Mouse (Mus musculus) large intestine, adult 2 months (tissue): ENCODE measurements around the gene Haus7. TPM values are rescaled to one million over a fixed set of nuclear protein-coding genes. Genes with fewer than 3 reads are reported as not detected.

ENCODE experiments used
- DNase-seq: peaks from one replicate; pipeline ENCODE4 v3.0.0-alpha.2; 2012; ENCODE audit warnings: low read depth, low spot score
- WGBS: fragments of 180-500 bp; shearing (Covaris S2); methylation state at CpG from one replicate; pipeline ENCODE4 v1.1.7; 2018; 5-methylcytosine and 5-hydroxymethylcytosine counted together
- polyA plus RNA-seq: library from polyadenylated mRNA; depleted of rRNA; stranded (reverse); fragments of >200 nt; gene quantifications from 2 replicates; pipeline ENCODE4 v1.2.3, GENCODE M21; 2012; rRNA removed

Gene Haus7
- 16.3 and 18.2 TPM in 2 replicates for polyA plus RNA-seq

- DNase-seq = peak; percentile 62
- WGBS = 20% methylated on average over 26 of the region's 26 CpGs
These were observed at the start of gene Haus7 for GRCm38 (mm10) chrX:73458877-73459392. Gene Haus7 (minus strand): TSS chrX:73459044.

DNA sequence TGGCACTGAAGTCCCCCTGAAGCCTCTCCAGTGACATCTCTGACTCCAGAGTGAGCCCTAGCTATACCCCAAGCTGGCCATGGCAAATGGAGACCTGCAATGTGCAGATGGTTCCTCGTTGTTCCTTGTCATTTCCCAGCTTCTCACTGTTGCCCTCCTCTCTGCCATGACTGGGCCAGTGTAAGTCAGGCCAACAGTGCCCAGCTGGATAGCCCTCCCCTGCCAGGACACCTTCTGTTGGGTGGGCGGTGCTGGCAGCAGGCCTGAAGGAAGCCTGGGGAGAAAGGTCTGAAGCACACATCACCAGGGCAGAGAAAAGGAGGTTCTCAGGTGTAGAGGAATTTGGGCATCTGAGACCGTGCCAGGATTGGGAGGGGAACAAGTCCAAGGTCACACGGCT lies 47.7 kb upstream of the Haus7 start:
- no peak for DNase-seq
- WGBS = 78% methylated on average over 4 of the region's 4 CpGs

DNA sequence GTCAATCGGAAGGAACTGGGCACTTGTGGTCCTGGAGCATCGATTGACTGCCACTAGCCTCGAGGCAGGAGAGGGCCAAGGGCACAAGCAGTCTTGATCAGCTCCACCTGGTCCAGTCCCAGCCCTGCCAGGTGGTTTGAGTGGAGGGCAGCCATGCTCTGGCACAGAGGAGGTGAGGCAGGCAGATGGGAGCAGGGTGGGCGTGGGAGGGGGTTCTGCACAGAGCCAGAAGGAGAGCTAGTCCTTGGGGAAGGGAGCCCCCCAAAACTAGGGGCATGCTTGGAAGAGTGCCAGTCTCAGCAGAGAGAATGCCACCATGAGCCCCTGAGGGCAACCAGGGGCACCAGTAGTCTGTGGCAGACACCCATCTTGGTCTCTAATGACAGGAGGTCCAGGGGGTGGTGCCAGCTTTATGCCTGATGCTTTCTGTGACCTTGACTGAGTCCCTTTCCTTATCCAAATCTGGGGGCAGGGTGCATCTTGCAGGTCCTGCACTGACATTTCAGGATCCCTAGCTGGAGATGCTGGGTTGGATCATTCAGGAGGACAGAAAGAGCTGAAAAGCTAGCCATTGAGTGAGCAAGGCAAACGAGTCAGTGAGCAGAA lies 46.4 kb upstream of the Haus7 start:
- 69% methylated on average over 5 of the region's 5 CpGs for WGBS
- DNase-seq = no peak

DNA sequence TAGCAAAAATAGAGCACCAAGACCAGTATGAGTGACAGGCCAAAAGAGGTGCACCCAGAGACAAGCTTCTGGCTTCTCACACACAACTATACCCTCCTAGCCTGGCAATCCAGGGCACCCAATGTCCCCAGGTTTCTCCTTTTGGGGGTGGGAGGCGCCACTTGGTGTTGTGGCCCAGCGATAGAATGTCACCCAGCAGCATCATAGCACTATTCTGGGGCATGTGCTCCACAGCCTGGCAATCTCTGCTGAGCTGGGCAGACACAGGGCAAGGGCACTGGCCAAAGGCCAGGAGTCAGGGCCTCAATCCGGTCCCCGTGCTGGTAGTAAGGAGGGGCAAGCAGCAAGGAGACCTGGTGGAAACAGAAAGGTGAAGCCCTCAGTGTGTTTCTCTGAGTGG lies 37.9 kb upstream of the Haus7 start:
- no peak for DNase-seq
- 75% methylated on average over 4 of the region's 4 CpGs for WGBS

DNA sequence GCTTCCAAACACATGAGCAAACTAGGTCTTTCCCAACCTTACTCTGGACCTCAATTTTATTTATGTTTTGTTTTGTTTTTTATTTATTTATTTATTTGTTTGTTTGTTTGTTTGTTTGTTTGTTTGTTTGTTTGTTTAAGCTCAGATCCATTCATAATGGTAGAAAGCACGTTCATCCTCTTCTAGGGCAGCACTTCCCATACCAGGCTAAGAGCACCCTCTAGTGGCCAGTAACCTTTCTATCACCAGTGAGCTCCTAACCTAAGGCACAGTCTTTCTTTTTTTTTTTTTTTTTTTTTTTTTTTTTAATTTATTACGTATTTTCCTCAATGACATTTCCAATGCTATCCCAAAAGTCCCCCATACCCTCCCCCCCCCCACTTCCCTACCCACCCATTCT lies 34.7 kb upstream of the Haus7 start:
- peak; percentile 13 for DNase-seq
- WGBS = 7% methylated on average over 1 of the region's 2 CpGs

DNA sequence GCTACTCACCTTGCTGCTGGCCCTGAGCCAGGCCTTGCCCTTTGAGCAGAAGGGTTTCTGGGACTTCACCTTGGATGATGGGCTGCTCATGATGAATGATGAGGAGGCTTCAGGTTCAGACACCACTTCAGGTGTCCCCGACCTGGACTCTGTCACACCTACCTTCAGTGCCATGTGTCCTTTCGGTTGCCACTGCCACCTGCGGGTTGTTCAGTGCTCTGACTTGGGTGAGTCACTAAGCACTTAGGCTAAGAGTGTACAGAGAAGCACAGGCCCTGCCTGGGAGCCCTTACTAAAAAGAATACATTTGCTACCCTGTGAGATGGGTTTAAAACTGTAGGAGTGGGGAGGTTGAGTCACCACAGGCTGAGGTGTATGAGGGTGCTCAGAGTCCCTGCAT lies 32.0 kb upstream of the Haus7 start:
- DNase-seq = no peak
- 39% methylated on average over 3 of the region's 3 CpGs for WGBS

DNA sequence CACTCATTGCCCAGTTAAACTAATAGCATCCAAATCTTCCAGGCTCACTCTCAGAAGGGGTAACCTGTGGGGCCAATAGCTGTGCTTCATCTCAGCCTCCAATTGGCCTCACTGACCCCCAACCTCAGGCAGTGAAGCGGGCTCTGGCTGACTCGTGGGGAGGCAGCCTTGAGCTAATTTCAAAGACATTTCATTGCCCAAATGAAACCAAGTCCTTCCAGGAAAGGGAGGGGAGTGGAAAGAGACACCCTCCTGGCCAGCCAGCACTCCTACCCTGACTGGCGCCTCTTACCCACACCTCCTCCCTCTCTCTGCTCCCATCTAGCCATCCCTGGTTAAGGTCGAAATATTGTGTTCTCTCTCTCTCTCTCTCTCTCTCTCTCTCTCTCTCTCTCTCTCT lies 31.3 kb upstream of the Haus7 start:
- WGBS = 51% methylated on average over 4 of the region's 4 CpGs

GRCm38 (mm10) chrX:73486920-73487319 lies 28.1 kb upstream of the Haus7 start:
- 69% methylated on average over 5 of the region's 5 CpGs for WGBS

More for the DNA sequence above, 31.3 kb upstream of the Haus7 start:
- no peak for DNase-seq

DNA sequence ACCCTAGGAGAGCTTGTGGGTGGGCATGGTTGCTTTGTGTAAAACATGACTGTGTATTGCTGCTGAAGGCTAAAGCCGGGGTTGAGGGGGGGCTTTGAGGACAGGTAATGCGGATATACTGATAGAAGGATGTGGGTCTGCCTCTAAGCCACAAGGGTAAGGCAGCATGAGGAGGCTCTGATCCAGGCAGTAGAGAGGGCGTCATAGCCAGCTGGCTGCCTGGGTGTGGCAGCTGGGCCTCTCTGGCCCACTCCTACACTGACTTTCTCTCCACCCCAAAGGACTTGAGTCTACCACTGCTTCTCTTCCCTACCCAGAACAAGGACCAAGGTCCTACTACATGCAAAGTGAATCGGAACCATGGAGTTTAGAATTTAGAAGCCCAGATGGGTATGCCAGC lies 26.0 kb upstream of the Haus7 start:
- 83% methylated on average over 4 of the region's 4 CpGs for WGBS
- no peak for DNase-seq

More at GRCm38 (mm10) chrX:73486920-73487319, 28.1 kb upstream of the Haus7 start:
- no peak for DNase-seq

DNA sequence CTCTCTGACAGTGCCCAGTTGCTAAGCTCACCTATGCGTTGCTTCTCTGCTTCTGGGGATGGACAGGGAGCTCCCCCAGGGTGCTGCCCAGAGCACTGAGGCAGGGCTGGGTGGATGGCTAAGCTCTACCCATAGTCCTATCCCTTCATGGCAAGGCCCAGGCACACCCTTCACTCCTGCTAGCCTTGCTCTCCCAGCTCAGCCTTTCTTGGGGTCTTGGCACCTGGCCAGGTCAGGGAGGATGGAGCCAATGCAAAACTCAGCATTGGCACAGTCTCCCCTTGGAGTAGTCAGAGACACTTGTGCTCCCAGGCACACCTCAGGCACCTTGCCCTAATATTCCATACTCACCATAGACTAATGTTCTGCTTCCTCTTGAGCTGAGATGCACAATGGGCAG lies 25.2 kb upstream of the Haus7 start:
- no peak for DNase-seq
- whole genome bisulfite sequencing = 69% methylated on average over 1 of the region's 1 CpGs

GRCm38 (mm10) chrX:73483484-73483810 lies 24.6 kb upstream of the Haus7 start, which contains the start of gene Bgn:
Gene Bgn (plus strand): TSS chrX:73483602.
- no peak for DNase-seq
- 30% methylated on average over 11 of the region's 14 CpGs for WGBS

DNA sequence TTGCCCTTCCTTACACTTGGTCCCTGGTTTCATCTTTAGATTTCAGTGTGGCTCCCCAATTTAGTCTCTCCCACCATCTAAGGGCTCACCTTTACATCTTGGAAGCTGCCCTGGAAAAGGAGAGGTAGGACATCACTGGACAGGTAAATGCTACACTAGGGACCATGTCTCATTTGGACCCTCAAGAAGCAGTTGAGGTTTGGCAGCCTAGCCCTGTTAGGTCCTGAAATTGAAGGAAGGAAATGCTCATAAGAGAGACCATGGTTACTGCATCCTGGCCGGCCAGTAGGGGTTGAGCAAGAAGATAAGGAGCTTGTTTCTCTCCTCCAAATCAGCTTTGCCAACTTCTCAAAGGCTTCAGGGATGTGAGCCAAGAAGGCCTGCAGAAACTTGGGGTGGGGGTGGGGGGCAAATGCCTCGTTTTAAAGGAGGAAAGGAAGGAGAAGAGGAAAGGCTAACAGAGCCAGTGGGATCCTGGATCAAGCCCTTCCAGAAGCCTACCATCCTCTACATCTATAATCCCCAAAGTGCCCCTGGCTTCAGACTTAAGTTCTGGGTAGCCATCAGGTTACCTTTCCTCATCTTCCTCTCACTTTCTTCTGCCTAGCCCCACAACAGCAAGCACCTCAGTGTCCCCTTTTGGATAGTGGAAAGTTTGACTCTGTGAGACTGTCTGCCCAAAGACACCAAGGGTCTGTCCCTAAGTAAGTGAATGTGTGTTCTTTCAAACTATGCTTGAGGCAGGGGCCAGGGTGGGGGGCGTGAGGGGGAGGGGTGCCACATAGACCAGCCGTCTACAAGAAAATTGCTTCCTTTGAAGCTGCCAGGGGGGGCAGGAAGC lies 24.0 kb upstream of the Haus7 start:
- 35% methylated on average over 4 of the region's 4 CpGs for WGBS
- DNase-seq = no peak

DNA sequence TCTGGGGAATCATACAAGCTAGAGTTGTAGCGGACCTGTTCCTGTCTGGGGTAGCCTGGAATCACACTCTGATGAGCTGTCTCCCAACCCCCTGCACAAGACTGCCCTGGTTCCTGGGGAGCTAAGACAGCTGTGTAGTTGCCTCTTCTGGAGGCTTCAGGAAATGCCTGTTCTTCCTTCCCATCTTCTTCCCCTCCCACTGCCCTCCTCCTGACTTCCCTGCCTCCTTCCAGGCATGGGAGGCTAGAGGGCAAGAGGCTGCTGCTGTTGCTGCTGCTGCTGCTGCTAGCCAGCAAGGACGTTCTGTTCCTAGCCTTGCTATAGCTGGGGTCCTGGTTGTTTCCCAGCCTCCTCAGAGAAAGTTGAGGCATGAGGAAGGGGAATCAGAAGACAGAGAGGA lies 21.5 kb upstream of the Haus7 start:
- WGBS = 51% methylated on average over 2 of the region's 2 CpGs
- no peak for DNase-seq

GRCm38 (mm10) chrX:73479656-73480055 lies 20.8 kb upstream of the Haus7 start:
- DNase-seq = no peak

- no peak for DNase-seq
- 72% methylated on average over 2 of the region's 2 CpGs for WGBS
These were observed 18.7 kb upstream of the Haus7 start for GRCm38 (mm10) chrX:73477500-73477899.

- 46% methylated on average over 2 of the region's 2 CpGs for WGBS
These were observed 17.8 kb upstream of the Haus7 start for GRCm38 (mm10) chrX:73476621-73477020.

GRCm38 (mm10) chrX:73475658-73476256 lies 16.9 kb upstream of the Haus7 start:
- WGBS = 88% methylated on average over 1 of the region's 1 CpGs
- no peak for DNase-seq

More at GRCm38 (mm10) chrX:73476621-73477020, 17.8 kb upstream of the Haus7 start:
- no peak for DNase-seq

GRCm38 (mm10) chrX:73474340-73475165 lies 15.7 kb upstream of the Haus7 start:
- 66% methylated on average over 12 of the region's 12 CpGs for WGBS
- DNase-seq = no peak

- WGBS = 78% methylated on average over 3 of the region's 3 CpGs
- no peak for DNase-seq
These were observed 12.9 kb upstream of the Haus7 start for GRCm38 (mm10) chrX:73471764-73472163.

- 40% methylated on average over 1 of the region's 1 CpGs for WGBS
- no peak for DNase-seq
These were observed 9.9 kb upstream of the Haus7 start for GRCm38 (mm10) chrX:73468752-73469151.
